Mouse (Mus musculus) cerebellum, adult 2 months (tissue): ENCODE results near the gene Psmb11. TPM values are rescaled to one million over a fixed set of nuclear protein-coding genes. Genes with fewer than 3 reads are reported as not detected.

Experiments
- DNase-seq, 2 experiments: peaks; one replicate each; pipeline ENCODE4 v3.0.0; 2021
- H3K27ac ChIP-seq: fragments of 200-500 bp; 2 replicates; pipeline ENCODE4 v1.5.1; 2012; ENCODE audit warnings: low read length, control low read depth, inconsistent platforms; ENCODE audit not compliant: insufficient read depth
- H3K27me3 ChIP-seq: fragments of 200-500 bp; 2 replicates; pipeline ENCODE4 v1.6.1; 2012; ENCODE audit warnings: inconsistent platforms, mild to moderate bottlenecking, low read length, moderate library complexity; ENCODE audit not compliant: control insufficient read depth, insufficient read depth
- H3K4me1 ChIP-seq: fragments of 200-500 bp; 2 replicates; pipeline ENCODE4 v1.6.1; 2011; ENCODE audit warnings: low read length; ENCODE audit not compliant: control insufficient read depth, insufficient read depth
- H3K4me3 ChIP-seq: fragments of 200-500 bp; replicated peaks from 2 replicates; pipeline ENCODE3; 2011; ENCODE audit warnings: mild to moderate bottlenecking, low read depth, low read length, control low read depth; ENCODE audit not compliant: insufficient read depth
- CTCF ChIP-seq: fragments of 200-500 bp; IDR thresholded peaks from 2 replicates; pipeline ENCODE4 v1.5.1; 2011; ENCODE audit warnings: low read depth, mild to moderate bottlenecking, control low read depth, low read length, moderate library complexity, borderline replicate concordance; ENCODE audit not compliant: insufficient read depth
- POLR2A ChIP-seq: fragments of 200-500 bp; IDR thresholded peaks from 2 replicates; pipeline ENCODE4 v1.6.1; 2011; ENCODE audit warnings: low read length, control low read depth, borderline replicate concordance; ENCODE audit not compliant: insufficient read depth
- WGBS: fragments of 180-500 bp; shearing (Covaris S2); methylation state at CpG from one replicate; pipeline ENCODE4 v1.1.7; 2018; 5-methylcytosine and 5-hydroxymethylcytosine counted together
- polyA plus RNA-seq: library from polyadenylated mRNA; depleted of rRNA; stranded (reverse); fragments of >200 nt; gene quantifications from 2 replicates; pipeline ENCODE4 v1.2.3, GENCODE M21; 2012; rRNA removed

Psmb11 gene
- 0.10 TPM in 1 of 2 replicates, not detected in the other for polyA plus RNA-seq

DNA sequence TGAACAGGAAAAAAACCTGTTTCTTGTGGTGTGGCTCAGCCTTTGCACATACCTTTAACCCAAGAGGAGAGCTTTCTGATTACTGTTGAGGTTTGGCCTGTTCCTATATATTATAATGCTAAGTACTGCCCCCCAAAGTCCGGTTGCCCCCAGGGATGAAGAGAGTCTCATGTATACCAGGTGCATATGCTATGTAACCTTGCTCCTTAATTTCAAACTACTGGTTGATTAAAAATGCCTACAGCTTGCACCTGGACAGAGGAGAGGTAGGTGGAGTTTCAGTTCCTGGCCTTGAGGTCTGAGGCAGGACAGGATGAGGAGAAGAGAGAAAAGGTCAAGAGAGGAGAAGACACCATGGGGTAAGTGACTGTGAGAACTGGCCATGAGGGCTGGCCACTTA is at the start of gene Psmb11:
Psmb11 (plus strand) TSS at position 301 of the 400 bp plus-strand sequence.
- WGBS = 83% methylated on average over 1 of the region's 1 CpGs
- no peaks in the 10 kb centered on the region; the same call in 1 of the 2 replicates for H3K4me1 ChIP-seq
- no peak within 1 kb of the TSS for H3K4me3 ChIP-seq
- TF ChIP-seq POLR2A (no peak), CTCF (no peak)
- no peak for DNase-seq
- H3K27ac ChIP-seq = no peak within 1 kb of the TSS
- no peaks in the 10 kb centered on the region for H3K27me3 ChIP-seq

DNA sequence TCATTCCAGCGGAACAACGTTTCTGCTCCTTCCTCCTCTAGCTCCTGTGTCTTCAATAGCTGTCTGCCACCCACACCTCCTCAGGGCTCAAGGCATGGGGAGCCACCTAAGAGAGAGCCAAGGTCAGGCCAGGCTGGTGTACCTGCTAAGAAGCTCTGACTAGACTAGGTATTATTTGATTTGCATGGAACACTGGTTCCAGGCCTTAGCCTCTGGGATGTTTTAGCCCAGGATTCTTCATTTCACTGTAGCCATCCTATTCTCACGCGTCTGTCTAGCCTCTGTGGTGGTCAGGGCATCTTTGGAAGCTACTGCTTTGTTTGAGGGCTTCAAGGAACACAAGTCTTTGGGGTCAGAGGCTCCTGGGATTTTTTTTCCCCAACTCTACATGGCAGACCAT is 49.1 kb upstream of the Psmb11 start:
- 56% methylated on average over 4 of the region's 4 CpGs for WGBS

DNA sequence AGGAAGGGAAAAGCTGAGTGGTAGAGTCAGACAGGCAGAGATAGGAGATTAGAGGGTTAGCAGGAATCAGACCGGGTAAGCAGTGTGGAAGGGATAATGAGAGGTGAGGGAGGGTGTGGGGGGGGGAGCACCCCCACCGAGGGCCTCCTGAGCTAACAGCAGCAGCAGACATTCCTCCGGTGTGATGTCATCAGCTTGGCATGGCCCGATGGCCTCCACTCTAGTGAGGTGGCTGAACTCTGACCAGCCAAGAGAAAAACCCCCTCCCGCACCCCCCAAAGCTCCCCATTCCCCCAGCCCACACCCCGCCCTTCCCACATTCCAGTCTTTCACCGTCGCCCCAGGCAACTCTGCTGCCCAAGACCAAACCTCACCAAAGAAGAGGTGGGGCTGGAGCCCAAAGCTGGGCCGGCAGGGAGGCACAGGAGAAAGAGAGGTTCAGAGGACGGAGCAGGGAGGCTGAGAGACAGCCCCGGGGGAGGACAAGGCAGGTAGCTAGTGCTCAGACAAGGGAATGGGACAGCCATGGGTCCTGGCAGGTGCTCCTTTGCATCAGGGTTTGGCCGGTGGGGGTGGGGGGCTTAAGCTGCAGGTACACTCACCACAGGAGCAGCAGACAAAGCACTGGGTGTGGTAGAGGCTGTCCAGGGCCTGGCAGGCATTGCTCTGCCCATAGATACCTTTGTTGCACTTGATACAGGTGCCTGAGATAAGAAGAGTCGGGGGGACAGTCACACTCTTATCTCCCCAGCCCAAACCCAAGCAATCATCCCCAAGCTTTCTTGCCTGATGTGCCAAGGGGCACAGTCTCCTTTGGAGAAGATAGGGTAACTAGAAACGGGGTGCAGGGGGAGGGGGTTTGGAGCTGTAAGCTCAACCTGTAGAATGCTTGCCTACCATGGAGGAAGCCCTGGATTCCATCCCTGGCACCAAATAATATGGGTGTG is 48.2 kb upstream of the Psmb11 start:
- Histone ChIP-seq H3K27ac (no peak overlapping the region), H3K4me1 (no peaks in the 10 kb centered on the region), H3K4me3 (no peak overlapping the region), H3K27me3 (peaks cover 10% of the 10 kb centered on the region; the same call in 1 of the 2 replicates)
- no peak for DNase-seq
- 44% methylated on average over 14 of the region's 14 CpGs for WGBS
- TF ChIP-seq POLR2A (no peak), CTCF (no peak)

More for the DNA sequence above, 49.1 kb upstream of the Psmb11 start:
- DNase-seq = no peak
- peaks cover 10% of the 10 kb centered on the region; the same call in 1 of the 2 replicates for H3K27me3 ChIP-seq
- no peak overlapping the region for H3K4me3 ChIP-seq
- no peak overlapping the region for H3K27ac ChIP-seq
- no peak for TF ChIP-seq CTCF
- no peak for TF ChIP-seq POLR2A
- H3K4me1 ChIP-seq = no peaks in the 10 kb centered on the region

DNA sequence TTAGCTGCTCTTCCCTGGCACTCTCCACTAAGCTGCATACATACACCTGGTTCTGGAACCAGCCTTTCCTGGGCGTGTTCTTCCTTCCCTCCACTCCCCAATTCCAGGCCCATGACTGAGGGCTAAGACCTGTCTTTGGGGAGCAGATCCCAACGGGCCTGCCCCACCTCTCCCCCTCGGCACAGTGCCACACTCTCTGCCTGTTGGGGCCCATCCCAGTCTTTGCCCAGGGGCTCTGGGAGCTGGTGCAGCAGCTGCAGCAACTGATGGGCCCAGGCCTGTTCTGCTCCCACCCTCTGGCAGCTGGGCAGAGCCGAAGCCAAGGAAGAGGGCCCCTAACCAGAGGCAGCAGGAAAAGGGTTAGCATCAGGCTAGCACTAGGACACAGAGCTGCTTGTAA is 47.0 kb upstream of the Psmb11 start:
- H3K27me3 ChIP-seq = peaks cover 10% of the 10 kb centered on the region; the same call in 1 of the 2 replicates
- 31% methylated on average over 4 of the region's 4 CpGs for WGBS
- no peak for DNase-seq
- no peak overlapping the region for H3K4me3 ChIP-seq
- TF ChIP-seq CTCF = no peak
- TF ChIP-seq POLR2A = no peak
- no peaks in the 10 kb centered on the region for H3K4me1 ChIP-seq
- no peak overlapping the region for H3K27ac ChIP-seq

DNA sequence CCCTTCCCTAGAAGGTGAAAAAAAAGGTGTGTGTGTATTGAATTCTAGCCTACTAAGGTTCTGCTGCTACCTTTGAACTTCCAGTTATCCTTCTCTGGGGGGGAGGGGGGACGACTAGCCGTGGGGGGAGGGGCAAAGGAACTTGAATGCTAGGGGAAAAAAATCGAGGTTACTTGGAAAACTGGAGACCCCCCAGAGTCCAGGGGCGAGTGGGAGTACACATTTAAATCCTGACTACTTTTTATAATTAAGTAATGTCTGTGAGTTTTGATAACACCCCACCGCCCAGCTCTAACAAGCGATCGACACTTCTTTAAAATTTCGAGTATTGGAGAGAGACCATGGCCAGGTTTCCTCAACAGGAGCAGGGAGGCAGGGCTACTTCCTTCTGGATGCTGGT is 46.2 kb upstream of the Psmb11 start:
- 18% methylated on average over 8 of the region's 8 CpGs for WGBS
- no peak overlapping the region for H3K27ac ChIP-seq
- H3K4me1 ChIP-seq = no peaks in the 10 kb centered on the region
- DNase-seq = no peak
- H3K4me3 ChIP-seq = no peak overlapping the region
- TF ChIP-seq CTCF (no peak), POLR2A (no peak)
- peaks cover 10% of the 10 kb centered on the region; the same call in 1 of the 2 replicates for H3K27me3 ChIP-seq

DNA sequence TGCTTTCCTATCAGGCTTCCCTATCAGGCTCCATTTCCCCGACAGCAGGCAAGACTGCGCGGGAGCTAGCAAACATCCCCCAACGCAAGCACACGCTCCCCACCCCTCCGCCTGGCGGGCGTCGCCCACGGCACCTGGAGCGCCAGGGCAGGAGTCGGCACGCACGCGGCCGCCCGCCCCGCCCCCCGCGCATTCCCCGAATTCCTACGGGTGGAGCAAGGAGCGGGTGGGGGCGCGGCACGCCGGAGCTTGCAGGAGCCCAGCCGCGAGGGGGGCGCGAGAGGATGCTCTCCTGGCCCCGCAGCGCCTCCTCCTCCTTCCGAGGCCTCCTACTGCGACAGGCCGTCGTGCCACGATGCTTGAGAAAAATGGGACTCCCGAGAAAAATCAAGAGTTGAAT is 45.6 kb upstream of the Psmb11 start:
- no peak overlapping the region for H3K27ac ChIP-seq
- WGBS = under 1% methylated on average over 39 of the region's 39 CpGs
- peaks cover 10% of the 10 kb centered on the region; the same call in 1 of the 2 replicates for H3K27me3 ChIP-seq
- no peak overlapping the region for H3K4me3 ChIP-seq
- DNase-seq = no peak
- H3K4me1 ChIP-seq = no peaks in the 10 kb centered on the region
- no peak for TF ChIP-seq CTCF
- no peak for TF ChIP-seq POLR2A

DNA sequence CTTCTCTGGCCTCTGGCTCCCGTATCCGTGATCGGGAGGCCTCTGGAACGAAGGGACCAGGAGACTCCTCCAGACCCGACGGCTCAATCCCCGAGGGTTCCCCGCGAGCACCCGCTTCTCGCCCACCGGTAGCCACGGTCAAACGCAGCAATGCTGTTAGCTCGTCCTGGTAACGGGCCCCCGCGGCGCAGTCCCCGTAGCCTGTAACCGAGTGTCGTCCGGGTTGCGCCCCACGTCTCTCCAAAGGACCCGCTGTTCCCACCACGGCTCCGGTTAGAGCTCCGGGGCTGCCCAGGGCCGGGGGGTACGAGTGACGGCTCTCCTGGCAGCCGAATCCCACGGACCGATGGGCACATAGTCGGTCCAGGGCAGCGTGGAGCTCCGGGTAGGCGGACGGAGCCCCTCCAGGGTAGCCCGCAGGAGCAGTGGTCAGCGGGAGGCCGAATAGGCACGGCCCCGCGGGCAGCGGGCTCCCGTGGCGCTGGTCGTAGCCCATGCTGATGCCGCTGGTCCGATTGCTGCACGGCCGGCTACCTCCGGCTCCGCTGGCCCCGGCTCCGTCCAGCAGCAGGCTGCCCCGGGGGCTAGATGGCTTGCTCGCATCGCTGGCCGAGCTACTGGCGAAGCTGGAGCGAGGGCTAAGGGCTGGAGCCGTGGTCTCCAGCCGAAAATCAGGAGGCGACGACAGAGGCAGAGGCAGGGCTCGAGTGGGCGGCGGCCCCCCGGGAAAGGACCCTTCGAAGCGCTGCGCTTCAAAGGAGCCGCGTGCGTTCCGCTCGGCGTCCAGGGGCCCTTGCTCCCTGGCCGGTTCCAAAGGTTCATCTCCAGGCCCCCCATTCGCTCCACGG is 44.8 kb upstream of the Psmb11 start:
- TF ChIP-seq POLR2A (no peak), CTCF (no peak)
- peaks cover 10% of the 10 kb centered on the region; the same call in 1 of the 2 replicates for H3K27me3 ChIP-seq
- WGBS = under 1% methylated on average over 84 of the region's 84 CpGs
- no peak for DNase-seq
- H3K4me3 ChIP-seq = peak overlapping the region; percentile 60
- no peaks in the 10 kb centered on the region for H3K4me1 ChIP-seq
- no peak overlapping the region for H3K27ac ChIP-seq
